Mouse (Mus musculus) forebrain, embryonic 13.5 days (tissue): ENCODE results near the gene Ndrg4. TPM values are rescaled to one million over a fixed set of nuclear protein-coding genes. Genes with fewer than 3 reads are reported as not detected.
A peak's percentile ranks its signal among the peaks of the same experiment; 100 is the strongest.

Source experiments
- ATAC-seq: fragments of 200-750 bp; cut with Nextera tagmentation; 2 replicates; pipeline ENCODE4 v1.8.0; 2017
- H3K27ac ChIP-seq: fragments of 300-500 bp; sonication (generic); 2 replicates; pipeline ENCODE4 v1.5.1; 2015; ENCODE audit warnings: inconsistent platforms, mild to moderate bottlenecking, moderate library complexity
- H3K27me3 ChIP-seq: fragments of 300-500 bp; sonication (generic); 2 replicates; pipeline ENCODE4 v1.6.1; 2015; ENCODE audit warnings: mild to moderate bottlenecking, inconsistent platforms
- H3K36me3 ChIP-seq: fragments of 300-500 bp; sonication (generic); 2 replicates; pipeline ENCODE4 v1.6.1; 2015; ENCODE audit warnings: mild to moderate bottlenecking, inconsistent platforms; ENCODE audit not compliant: poor library complexity, severe bottlenecking
- H3K4me1 ChIP-seq: fragments of 300-500 bp; sonication (generic); 2 replicates; pipeline ENCODE4 v1.6.1; 2015; ENCODE audit warnings: inconsistent platforms
- H3K4me2 ChIP-seq: fragments of 300-500 bp; sonication (generic); 2 replicates; pipeline ENCODE4 v1.6.1; 2015; ENCODE audit warnings: inconsistent platforms, mild to moderate bottlenecking, moderate library complexity
- H3K4me3 ChIP-seq: fragments of 300-500 bp; sonication (generic); 2 replicates; pipeline ENCODE4 v1.5.1; 2015; ENCODE audit warnings: mild to moderate bottlenecking, inconsistent platforms
- H3K9ac ChIP-seq: fragments of 300-500 bp; sonication (generic); 2 replicates; pipeline ENCODE4 v1.6.1; 2015; ENCODE audit warnings: mild to moderate bottlenecking, inconsistent platforms
- H3K9me3 ChIP-seq: fragments of 300-500 bp; sonication (generic); replicated peaks from 2 replicates; pipeline ENCODE4 v1.6.1; 2016; ENCODE audit warnings: inconsistent platforms
- WGBS: fragments of 180-500 bp; shearing (Covaris S2); methylation state at CpG from one replicate; pipeline ENCODE4 v1.1.7; 2015; 5-methylcytosine and 5-hydroxymethylcytosine counted together
- polyA plus RNA-seq: library from polyadenylated mRNA; unstranded; fragments of >200 nt; fragmentation: Nextera tagmentation; extraction: Ambion mirVana; gene quantifications from 2 replicates; pipeline ENCODE4 v1.2.1, GENCODE M21; 2015

The Ndrg4 gene
- polyA plus RNA-seq, 1 experiment from 2014 or later: 76.9 TPM

GRCm38 (mm10) chr8:95711029-95711428 lies 34.2 kb downstream of the Ndrg4 start:
- Histone ChIP-seq H3K27ac (no peak overlapping the region), H3K4me3 (no peak overlapping the region), H3K36me3 (peaks cover 50% of the 10 kb centered on the region), H3K4me1 (peaks cover 3% of the 10 kb centered on the region), H3K9me3 (no peaks in the 10 kb centered on the region), H3K27me3 (no peaks in the 10 kb centered on the region), H3K9ac (no peak overlapping the region), H3K4me2 (no peak overlapping the region)
- ATAC-seq: no peak
- 78% methylated on average over 3 of the region's 3 CpGs for WGBS

- Histone ChIP-seq H3K27ac (no peak overlapping the region), H3K36me3 (peaks cover 40% of the 10 kb centered on the region), H3K4me1 (peaks cover 16% of the 10 kb centered on the region), H3K4me2 (no peak overlapping the region), H3K9ac (no peak overlapping the region), H3K4me3 (no peak overlapping the region), H3K27me3 (no peaks in the 10 kb centered on the region), H3K9me3 (no peaks in the 10 kb centered on the region)
- no peak for ATAC-seq
- 88% methylated on average over 9 of the region's 9 CpGs for WGBS
Measured at GRCm38 (mm10) chr8:95712395-95712794, 35.6 kb downstream of the Ndrg4 start.

GRCm38 (mm10) chr8:95713100-95714010 lies 36.6 kb downstream of the Ndrg4 start:
- no peaks in the 10 kb centered on the region for H3K27me3 ChIP-seq
- no peaks in the 10 kb centered on the region for H3K9me3 ChIP-seq
- ATAC-seq: peak; percentile 17
- peaks cover 16% of the 10 kb centered on the region for H3K4me1 ChIP-seq
- no peak overlapping the region for H3K4me2 ChIP-seq
- no peak overlapping the region for H3K9ac ChIP-seq
- WGBS: 78% methylated on average over 19 of the region's 19 CpGs
- H3K4me3 ChIP-seq: no peak overlapping the region
- peaks cover 48% of the 10 kb centered on the region for H3K36me3 ChIP-seq
- H3K27ac ChIP-seq: no peak overlapping the region

- Histone ChIP-seq H3K4me3 (no peak overlapping the region), H3K27me3 (no peaks in the 10 kb centered on the region), H3K27ac (no peak overlapping the region), H3K4me2 (no peak overlapping the region), H3K36me3 (peaks cover 49% of the 10 kb centered on the region), H3K4me1 (peaks cover 16% of the 10 kb centered on the region), H3K9me3 (no peaks in the 10 kb centered on the region), H3K9ac (no peak overlapping the region)
- WGBS: 90% methylated on average over 4 of the region's 4 CpGs
- ATAC-seq: no peak
Measured at GRCm38 (mm10) chr8:95714367-95714766, 37.6 kb downstream of the Ndrg4 start.

GRCm38 (mm10) chr8:95714837-95715413 lies 38.1 kb downstream of the Ndrg4 start:
- WGBS: 87% methylated on average over 6 of the region's 6 CpGs
- no peak overlapping the region for H3K27ac ChIP-seq
- ATAC-seq: no peak

GRCm38 (mm10) chr8:95715676-95716531 lies 39.1 kb downstream of the Ndrg4 start, which contains the start of gene Setd6:
Gene Setd6 (plus strand): TSS chr8:95715881.
- Histone ChIP-seq H3K36me3 (peaks cover 54% of the 10 kb centered on the region), H3K9ac (peak within 1 kb of the TSS; percentile 89), H3K4me3 (peak within 1 kb of the TSS; percentile 88), H3K4me2 (peak within 1 kb of the TSS; percentile 93), H3K9me3 (no peaks in the 10 kb centered on the region), H3K4me1 (peaks cover 16% of the 10 kb centered on the region), H3K27me3 (no peaks in the 10 kb centered on the region), H3K27ac (peak within 1 kb of the TSS; percentile 65)
- ATAC-seq: peak; percentile 94
- WGBS: under 1% methylated on average over 63 of the region's 79 CpGs

More at GRCm38 (mm10) chr8:95714837-95715413, 38.1 kb downstream of the Ndrg4 start:
- Histone ChIP-seq H3K4me1 (peaks cover 16% of the 10 kb centered on the region), H3K36me3 (peaks cover 49% of the 10 kb centered on the region), H3K4me2 (peak overlapping the region; percentile 93), H3K27me3 (no peaks in the 10 kb centered on the region), H3K9me3 (no peaks in the 10 kb centered on the region), H3K9ac (peak overlapping the region; percentile 89), H3K4me3 (peak overlapping the region; percentile 88)

GRCm38 (mm10) chr8:95716546-95717335 lies 40.0 kb downstream of the Ndrg4 start:
- H3K4me2 ChIP-seq: peak overlapping the region; percentile 93
- WGBS: 18% methylated on average over 21 of the region's 21 CpGs
- H3K27ac ChIP-seq: peak overlapping the region; percentile 65; the same call in 1 of the 2 replicates
- no peak for ATAC-seq
- peak overlapping the region; percentile 88 for H3K4me3 ChIP-seq
- peak overlapping the region; percentile 89 for H3K9ac ChIP-seq
- H3K27me3 ChIP-seq: no peaks in the 10 kb centered on the region
- H3K36me3 ChIP-seq: peaks cover 54% of the 10 kb centered on the region
- H3K4me1 ChIP-seq: peaks cover 16% of the 10 kb centered on the region
- no peaks in the 10 kb centered on the region for H3K9me3 ChIP-seq

- 93% methylated on average over 4 of the region's 4 CpGs for WGBS
- Histone ChIP-seq H3K27ac (no peak overlapping the region), H3K9ac (no peak overlapping the region), H3K27me3 (no peaks in the 10 kb centered on the region), H3K4me1 (no peaks in the 10 kb centered on the region), H3K36me3 (peaks cover 88% of the 10 kb centered on the region), H3K9me3 (no peaks in the 10 kb centered on the region), H3K4me2 (no peak overlapping the region), H3K4me3 (no peak overlapping the region)
- no peak for ATAC-seq
Measured at GRCm38 (mm10) chr8:95727625-95728024, 50.8 kb downstream of the Ndrg4 start.

- Histone ChIP-seq H3K4me2 (no peak overlapping the region), H3K4me1 (no peaks in the 10 kb centered on the region), H3K4me3 (no peak overlapping the region), H3K27me3 (no peaks in the 10 kb centered on the region), H3K36me3 (peaks cover 90% of the 10 kb centered on the region), H3K9ac (no peak overlapping the region), H3K27ac (no peak overlapping the region), H3K9me3 (no peaks in the 10 kb centered on the region)
- 83% methylated on average over 7 of the region's 7 CpGs for WGBS
- ATAC-seq: no peak
Measured at GRCm38 (mm10) chr8:95738596-95738995, 61.8 kb downstream of the Ndrg4 start.

- H3K27me3 ChIP-seq: no peaks in the 10 kb centered on the region
- H3K27ac ChIP-seq: no peak overlapping the region
- ATAC-seq: no peak
- H3K4me1 ChIP-seq: no peaks in the 10 kb centered on the region
- no peak overlapping the region for H3K9ac ChIP-seq
- 92% methylated on average over 7 of the region's 7 CpGs for WGBS
- no peak overlapping the region for H3K4me2 ChIP-seq
- peaks cover 95% of the 10 kb centered on the region for H3K36me3 ChIP-seq
- H3K4me3 ChIP-seq: no peak overlapping the region
- no peaks in the 10 kb centered on the region for H3K9me3 ChIP-seq
Measured at GRCm38 (mm10) chr8:95741732-95742131, 65.0 kb downstream of the Ndrg4 start.

- ATAC-seq: no peak
- Histone ChIP-seq H3K9ac (no peak overlapping the region), H3K4me2 (no peak overlapping the region), H3K4me3 (no peak overlapping the region), H3K9me3 (no peaks in the 10 kb centered on the region), H3K27ac (no peak overlapping the region), H3K4me1 (no peaks in the 10 kb centered on the region), H3K36me3 (peaks cover 87% of the 10 kb centered on the region), H3K27me3 (no peaks in the 10 kb centered on the region)
- WGBS: 92% methylated on average over 4 of the region's 4 CpGs
Measured at GRCm38 (mm10) chr8:95748028-95748427, 71.2 kb downstream of the Ndrg4 start.
